Mouse (Mus musculus) embryonic facial prominence, embryonic 14.5 days (tissue): ENCODE measurements at regions not wholly inside any gene's neighbourhood (a gene's known extent, or its start where the extent isn't known, plus 50 kb on each side); places are given as distances from the start of the nearest gene placed in this dataset.

Source experiments
- ATAC-seq: fragments of 200-750 bp; cut with Nextera tagmentation; 2 replicates; pipeline ENCODE4 v1.8.0; 2017; ENCODE audit warnings: low read depth, moderate number of reproducible peaks, moderate TSS enrichment
- DNase-seq: peaks from one replicate; pipeline ENCODE4 v3.0.0-alpha.2; 2015; ENCODE audit warnings: low spot score
- H3K27ac ChIP-seq: fragments of 300-500 bp; sonication (generic); replicated peaks from 2 replicates; pipeline ENCODE4 v1.5.1; 2014; ENCODE audit warnings: low read depth, mild to moderate bottlenecking, low read length, moderate library complexity
- H3K27me3 ChIP-seq: fragments of 300-500 bp; sonication (generic); replicated peaks from 2 replicates; pipeline ENCODE4 v1.6.1; 2014; ENCODE audit warnings: low read length; ENCODE audit not compliant: control insufficient read depth, insufficient read depth
- H3K36me3 ChIP-seq: fragments of 300-500 bp; sonication (generic); 2 replicates; pipeline ENCODE4 v1.6.1; 2014; ENCODE audit warnings: low read length, mixed read lengths; ENCODE audit not compliant: control insufficient read depth, insufficient read depth
- H3K4me1 ChIP-seq: fragments of 300-500 bp; sonication (generic); 2 replicates; pipeline ENCODE4 v1.6.1; 2014; ENCODE audit warnings: antibody characterized with exemption, low read length; ENCODE audit not compliant: control insufficient read depth, insufficient read depth
- H3K4me2 ChIP-seq: fragments of 300-500 bp; sonication (generic); 2 replicates; pipeline ENCODE4 v1.6.1; 2014; ENCODE audit warnings: low read depth, mild to moderate bottlenecking, low read length, moderate library complexity, mixed read lengths
- H3K4me3 ChIP-seq: fragments of 300-500 bp; sonication (generic); 2 replicates; pipeline ENCODE4 v1.5.1; 2014; ENCODE audit warnings: low read depth, mild to moderate bottlenecking, low read length
- H3K9ac ChIP-seq: fragments of 300-500 bp; sonication (generic); 2 replicates; pipeline ENCODE4 v1.6.1; 2014; ENCODE audit warnings: low read depth, mild to moderate bottlenecking, low read length, moderate library complexity, mixed read lengths
- H3K9me3 ChIP-seq: fragments of 300-500 bp; sonication (generic); 2 replicates; pipeline ENCODE4 v1.6.1; 2016; ENCODE audit warnings: low read length; ENCODE audit not compliant: control insufficient read depth
- WGBS: fragments of 180-500 bp; shearing (Covaris S2); extraction: QIAGEN DNeasy Blood & Tissue Kit; methylation state at CpG from one replicate; pipeline ENCODE4 v1.1.7; 2014; 5-methylcytosine and 5-hydroxymethylcytosine counted together

GRCm38 (mm10) chr8:92132949-92133348 is 224.5 kb upstream of the Irx5 start:
- Histone ChIP-seq H3K9me3 (no peaks in the 10 kb centered on the region), H3K27me3 (peaks cover 11% of the 10 kb centered on the region; the same call in 1 of the 2 replicates), H3K4me3 (no peak overlapping the region), H3K4me1 (peaks cover 20% of the 10 kb centered on the region), H3K4me2 (no peak overlapping the region), H3K27ac (no peak overlapping the region), H3K9ac (no peak overlapping the region), H3K36me3 (no peaks in the 10 kb centered on the region)
- 64% methylated on average over 4 of the region's 4 CpGs for WGBS
- DNase-seq = no peak
- no peak for ATAC-seq

GRCm38 (mm10) chr8:92132526-92132925 is 224.9 kb upstream of the Irx5 start:
- H3K36me3 ChIP-seq = no peaks in the 10 kb centered on the region
- H3K27me3 ChIP-seq = peaks cover 11% of the 10 kb centered on the region; the same call in 1 of the 2 replicates
- no peak overlapping the region for H3K9ac ChIP-seq
- no peak for ATAC-seq
- no peak for DNase-seq
- H3K9me3 ChIP-seq = no peaks in the 10 kb centered on the region
- no peak overlapping the region for H3K4me2 ChIP-seq
- H3K4me3 ChIP-seq = no peak overlapping the region
- peaks cover 20% of the 10 kb centered on the region for H3K4me1 ChIP-seq
- H3K27ac ChIP-seq = no peak overlapping the region
- WGBS = 73% methylated on average over 5 of the region's 5 CpGs

GRCm38 (mm10) chr8:92130025-92130557 is 227.3 kb upstream of the Irx5 start:
- H3K27me3 ChIP-seq = peaks cover 14% of the 10 kb centered on the region; the same call in 1 of the 2 replicates
- ATAC-seq (no peak), DNase-seq (peak; percentile 43)
- 42% methylated on average over 8 of the region's 8 CpGs for WGBS
- no peak overlapping the region for H3K9ac ChIP-seq
- H3K4me3 ChIP-seq = no peak overlapping the region
- peaks cover 13% of the 10 kb centered on the region for H3K4me1 ChIP-seq
- H3K4me2 ChIP-seq = no peak overlapping the region
- no peaks in the 10 kb centered on the region for H3K9me3 ChIP-seq
- no peak overlapping the region for H3K27ac ChIP-seq
- no peaks in the 10 kb centered on the region for H3K36me3 ChIP-seq

GRCm38 (mm10) chr8:92129241-92130015 is 228.0 kb upstream of the Irx5 start:
- no peaks in the 10 kb centered on the region for H3K36me3 ChIP-seq
- peak; percentile 41 for ATAC-seq
- peak; percentile 54 for DNase-seq
- no peak overlapping the region for H3K4me3 ChIP-seq
- H3K9ac ChIP-seq = no peak overlapping the region
- H3K4me2 ChIP-seq = no peak overlapping the region
- H3K27ac ChIP-seq = no peak overlapping the region
- peaks cover 11% of the 10 kb centered on the region for H3K4me1 ChIP-seq
- 58% methylated on average over 6 of the region's 6 CpGs for WGBS
- no peaks in the 10 kb centered on the region for H3K9me3 ChIP-seq
- peaks cover 8% of the 10 kb centered on the region; the same call in 1 of the 2 replicates for H3K27me3 ChIP-seq

- Histone ChIP-seq H3K9me3 (no peaks in the 10 kb centered on the region), H3K4me3 (no peak overlapping the region), H3K9ac (no peak overlapping the region), H3K36me3 (no peaks in the 10 kb centered on the region), H3K27ac (no peak overlapping the region), H3K27me3 (0 out of 2 replicates have a peak, but pooled peaks cover 4% of the 10 kb centered on the region), H3K4me2 (no peak overlapping the region), H3K4me1 (peaks cover 3% of the 10 kb centered on the region; the same call in 1 of the 2 replicates)
- WGBS = 65% methylated on average over 2 of the region's 3 CpGs
- DNase-seq = no peak
- no peak for ATAC-seq
Measured at GRCm38 (mm10) chr8:92125631-92126030, 231.8 kb upstream of the Irx5 start.

- ATAC-seq = no peak
- Histone ChIP-seq H3K36me3 (no peaks in the 10 kb centered on the region), H3K4me1 (no peaks in the 10 kb centered on the region), H3K27me3 (0 out of 2 replicates have a peak, but pooled peaks cover 4% of the 10 kb centered on the region), H3K9me3 (no peaks in the 10 kb centered on the region), H3K4me2 (no peak overlapping the region), H3K9ac (no peak overlapping the region), H3K4me3 (no peak overlapping the region), H3K27ac (no peak overlapping the region)
- 55% methylated on average over 2 of the region's 2 CpGs for WGBS
- peak; percentile 4 for DNase-seq
Measured at GRCm38 (mm10) chr8:92121296-92121695, 236.1 kb upstream of the Irx5 start.

- no peaks in the 10 kb centered on the region for H3K9me3 ChIP-seq
- H3K27ac ChIP-seq = peak overlapping the region; percentile 45
- DNase-seq = peak; percentile 6
- ATAC-seq = no peak
- peaks cover 17% of the 10 kb centered on the region for H3K4me1 ChIP-seq
- H3K27me3 ChIP-seq = no peaks in the 10 kb centered on the region
- H3K36me3 ChIP-seq = no peaks in the 10 kb centered on the region
- no peak overlapping the region for H3K9ac ChIP-seq
- H3K4me3 ChIP-seq = no peak overlapping the region
- H3K4me2 ChIP-seq = no peak overlapping the region
- WGBS = 74% methylated on average over 15 of the region's 15 CpGs
Measured at GRCm38 (mm10) chr8:92115479-92116267, 241.8 kb upstream of the Irx5 start.
